Mouse (Mus musculus): ENCODE results near the gene S100a9. TPM values are rescaled to one million over a fixed set of nuclear protein-coding genes. Genes with fewer than 3 reads are reported as not detected.
A peak's percentile ranks its signal among the peaks of the same experiment; 100 is the strongest.

The S100a9 gene
- polyA plus RNA-seq, 1 experiment from 2014 or later, result 5.9 TPM

DNA sequence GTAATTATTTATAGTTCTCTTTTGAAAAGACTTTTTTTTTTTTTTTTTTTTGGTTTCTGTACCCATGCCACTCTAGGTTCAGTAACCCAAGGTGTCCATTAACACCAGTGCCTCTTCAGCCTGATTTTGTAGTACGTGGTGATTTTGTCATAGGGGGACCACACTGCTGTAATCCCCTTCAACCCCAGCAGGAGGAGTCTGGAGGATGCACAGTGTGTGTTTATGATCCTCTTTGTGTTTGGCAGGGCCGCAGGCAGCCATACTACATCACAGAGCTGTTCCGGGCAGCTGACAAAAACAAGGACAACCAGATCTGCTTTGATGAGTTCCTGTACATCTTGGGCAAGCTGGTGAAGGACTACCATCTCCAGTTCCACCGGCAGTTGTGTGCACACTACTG is 38.1 kb downstream of the S100a9 start:
- H3K9ac ChIP-seq, result no peak overlapping the region
- no peak for ATAC-seq (ENCODE audit: low FRiP score)
- no peaks in the 10 kb centered on the region for H3K9me3 ChIP-seq
- 78% methylated on average over 4 of the region's 4 CpGs for WGBS
- H3K27me3 ChIP-seq, result 0 out of 2 replicates have a peak, but pooled peaks cover 5% of the 10 kb centered on the region
- no peaks in the 10 kb centered on the region for H3K4me1 ChIP-seq (replicated peaks)
- H3K4me2 ChIP-seq, result no peak overlapping the region
- H3K36me3 ChIP-seq, result no peaks in the 10 kb centered on the region
- H3K27ac ChIP-seq, result no peak overlapping the region
- H3K4me3 ChIP-seq, result no peak overlapping the region

DNA sequence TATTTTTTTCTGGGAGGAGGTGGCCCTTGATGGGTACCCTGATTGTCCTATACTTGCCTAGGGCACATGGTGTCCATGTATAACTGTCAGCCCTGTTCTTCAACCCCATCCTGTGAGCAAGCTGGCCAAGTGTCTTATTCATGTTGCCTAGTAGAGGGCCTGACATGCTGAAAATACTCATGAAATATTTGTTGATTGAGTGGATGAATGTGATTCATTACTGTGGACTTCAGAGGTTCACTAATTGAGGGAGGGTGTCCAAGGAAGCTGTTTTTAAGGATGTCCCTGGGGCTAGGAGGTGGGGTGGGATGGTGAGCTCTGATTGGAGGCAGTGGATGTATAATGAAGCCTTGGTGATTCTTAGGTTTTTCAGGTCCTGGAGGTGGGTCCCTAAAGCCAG is 41.8 kb downstream of the S100a9 start, which contains the start of gene S100a7a:
S100a7a (plus strand) TSS at position 301 of the 400 bp plus-strand sequence.
- Histone ChIP-seq H3K9ac (no peak within 1 kb of the TSS), H3K4me3 (no peak within 1 kb of the TSS), H3K27ac (no peak within 1 kb of the TSS), H3K36me3 (no peaks in the 10 kb centered on the region), H3K27me3 (0 out of 2 replicates have a peak, but pooled peaks cover 5% of the 10 kb centered on the region), H3K4me1 (replicated peaks) (no peaks in the 10 kb centered on the region), H3K9me3 (no peaks in the 10 kb centered on the region), H3K4me2 (no peak within 1 kb of the TSS)
- ATAC-seq (ENCODE audit: low FRiP score), result no peak

DNA sequence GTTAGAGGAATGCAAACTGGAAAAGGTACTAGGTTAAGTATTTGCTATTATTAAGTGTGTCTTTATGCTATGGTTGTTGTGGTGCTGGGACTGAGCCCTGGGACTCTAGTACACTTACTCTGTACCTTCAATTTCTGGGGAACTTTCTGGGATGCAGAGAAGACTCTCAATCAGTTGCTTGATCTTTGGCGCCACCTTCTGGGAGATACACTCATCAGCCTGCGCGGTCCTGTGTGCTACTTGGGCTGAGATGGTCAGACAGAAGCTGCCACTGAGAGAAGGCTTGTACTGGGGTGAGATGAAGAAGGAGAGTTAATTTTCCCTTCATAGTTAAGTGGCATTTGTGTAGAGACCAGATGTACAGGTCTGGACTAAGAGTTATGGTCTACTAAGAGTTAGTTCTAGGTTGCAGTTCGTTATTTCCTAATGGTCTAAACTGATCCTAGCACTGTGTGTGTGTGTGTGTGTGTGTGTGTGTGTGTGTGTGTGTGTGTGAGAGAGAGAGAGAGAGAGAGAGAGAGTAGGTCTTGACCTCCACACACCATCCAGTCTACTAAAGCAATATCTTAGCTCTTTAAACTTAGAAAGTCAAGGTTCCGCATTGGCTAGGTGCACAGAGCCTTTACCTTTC is 42.5 kb downstream of the S100a9 start:
- Histone ChIP-seq H3K27me3 (0 out of 2 replicates have a peak, but pooled peaks cover 5% of the 10 kb centered on the region), H3K4me2 (no peak overlapping the region), H3K9me3 (no peaks in the 10 kb centered on the region), H3K4me3 (no peak overlapping the region), H3K4me1 (replicated peaks) (no peaks in the 10 kb centered on the region), H3K27ac (no peak overlapping the region), H3K9ac (no peak overlapping the region), H3K36me3 (no peaks in the 10 kb centered on the region)
- peak; percentile 83 for ATAC-seq (ENCODE audit: low FRiP score)
- 40% methylated on average over 5 of the region's 5 CpGs for WGBS

DNA sequence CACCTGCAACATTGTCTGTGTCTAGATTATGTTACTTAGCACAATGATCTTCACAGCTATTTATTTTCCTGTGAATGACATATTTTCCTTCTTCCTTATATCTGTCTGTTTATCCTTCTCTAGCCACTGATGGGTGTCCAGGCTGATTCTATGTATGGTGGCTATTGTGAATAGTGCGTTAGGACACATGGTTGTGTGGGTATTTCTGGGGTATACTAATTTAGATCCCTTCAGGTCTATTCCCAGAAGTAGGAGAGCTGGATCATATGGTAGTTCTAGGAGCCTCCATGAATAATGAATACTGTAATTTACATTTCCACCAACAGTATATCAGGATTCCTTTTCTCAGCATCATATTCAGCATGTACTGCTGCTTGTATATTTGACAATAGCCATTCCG is 45.7 kb downstream of the S100a9 start:
- WGBS, result 94% methylated on average over 2 of the region's 2 CpGs
- H3K4me2 ChIP-seq, result no peak overlapping the region
- H3K9me3 ChIP-seq, result no peaks in the 10 kb centered on the region
- no peak overlapping the region for H3K4me3 ChIP-seq
- 0 out of 2 replicates have a peak, but pooled peaks cover 5% of the 10 kb centered on the region for H3K27me3 ChIP-seq
- H3K36me3 ChIP-seq, result no peaks in the 10 kb centered on the region
- no peak overlapping the region for H3K9ac ChIP-seq
- ATAC-seq (ENCODE audit: low FRiP score), result no peak
- no peak overlapping the region for H3K27ac ChIP-seq
- H3K4me1 ChIP-seq (replicated peaks), result no peaks in the 10 kb centered on the region

DNA sequence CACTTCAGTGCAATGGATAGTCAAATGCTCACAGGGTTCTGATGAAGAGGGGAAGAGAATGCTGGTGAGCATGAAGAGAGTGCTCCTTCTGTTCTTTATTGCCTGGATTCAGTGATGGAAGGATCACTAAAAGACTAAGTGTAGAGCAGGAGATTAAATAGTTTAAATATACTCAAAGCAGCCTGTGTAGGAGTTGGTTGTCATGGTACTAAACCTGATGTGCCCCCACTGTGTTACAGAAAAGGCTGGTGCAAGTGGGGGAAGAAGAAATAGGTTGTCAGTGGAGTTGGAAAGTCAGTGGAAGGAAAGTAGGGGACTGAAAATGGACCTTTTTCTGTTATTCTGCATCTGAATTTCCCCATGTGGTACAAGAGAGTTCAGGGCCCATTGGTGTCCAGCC is 46.5 kb downstream of the S100a9 start:
- Histone ChIP-seq H3K27me3 (0 out of 2 replicates have a peak, but pooled peaks cover 1% of the 10 kb centered on the region), H3K4me1 (replicated peaks) (no peaks in the 10 kb centered on the region), H3K27ac (no peak overlapping the region), H3K9ac (no peak overlapping the region), H3K9me3 (no peaks in the 10 kb centered on the region), H3K4me3 (no peak overlapping the region), H3K36me3 (no peaks in the 10 kb centered on the region), H3K4me2 (no peak overlapping the region)
- ATAC-seq (ENCODE audit: low FRiP score), result no peak

DNA sequence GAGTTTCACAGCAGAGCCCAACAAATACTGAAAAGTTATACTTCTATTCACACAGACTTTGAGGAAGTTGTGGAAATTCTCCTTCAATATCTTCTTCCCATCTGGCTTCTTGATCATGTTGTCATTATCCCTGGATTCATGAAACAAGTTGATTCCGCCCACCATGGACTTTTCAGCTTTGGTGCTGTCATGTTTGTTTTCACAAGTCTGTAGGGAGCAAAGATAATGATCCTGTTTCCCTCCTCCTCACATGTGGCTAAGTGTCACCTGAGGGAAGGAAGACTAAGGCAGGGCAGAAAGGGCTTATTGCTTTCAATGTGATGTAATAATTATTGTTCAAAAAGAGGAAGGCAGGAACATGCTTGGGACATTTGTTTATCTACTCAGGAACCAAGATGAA is 48.2 kb downstream of the S100a9 start:
- H3K4me3 ChIP-seq, result no peak overlapping the region
- H3K27me3 ChIP-seq, result no peaks in the 10 kb centered on the region
- no peak overlapping the region for H3K9ac ChIP-seq
- no peaks in the 10 kb centered on the region for H3K36me3 ChIP-seq
- WGBS, result 91% methylated on average over 1 of the region's 1 CpGs
- ATAC-seq (ENCODE audit: low FRiP score), result no peak
- H3K4me1 ChIP-seq (replicated peaks), result no peaks in the 10 kb centered on the region
- no peak overlapping the region for H3K27ac ChIP-seq
- no peak overlapping the region for H3K4me2 ChIP-seq
- no peaks in the 10 kb centered on the region for H3K9me3 ChIP-seq

DNA sequence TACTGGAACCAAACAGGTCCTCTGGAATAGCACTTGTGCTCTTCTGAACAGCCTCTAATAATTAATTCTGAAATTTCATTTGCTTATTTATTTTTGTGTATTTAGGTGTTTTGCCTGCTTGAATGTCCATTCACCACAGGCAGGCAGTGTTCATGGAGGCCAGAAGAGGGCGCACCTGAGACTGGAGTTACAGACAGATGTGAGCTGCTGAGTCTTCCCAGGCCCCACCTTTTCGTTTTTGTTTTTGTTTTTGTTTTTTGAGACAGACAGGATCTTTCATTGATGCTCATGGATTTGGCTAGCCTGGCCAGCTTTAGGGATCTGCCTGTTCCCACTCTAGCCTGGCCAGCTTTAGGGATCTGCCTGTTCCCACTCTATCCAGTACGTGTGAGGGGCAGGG is 51.3 kb downstream of the S100a9 start:
- WGBS, result 51% methylated on average over 3 of the region's 3 CpGs
- Histone ChIP-seq H3K36me3 (no peaks in the 10 kb centered on the region), H3K27me3 (no peaks in the 10 kb centered on the region), H3K4me3 (no peak overlapping the region), H3K4me1 (replicated peaks) (no peaks in the 10 kb centered on the region), H3K9ac (no peak overlapping the region), H3K4me2 (no peak overlapping the region), H3K9me3 (no peaks in the 10 kb centered on the region), H3K27ac (no peak overlapping the region)
- no peak for ATAC-seq (ENCODE audit: low FRiP score)

Other genes with a start within 250 kb of the S100a9 start
- gene Npr1, start 229.9 kb downstream of the S100a9 start, polyA plus RNA-seq (2015; fragmentation: Nextera tagmentation; extraction: Ambion mirVana), result 3.5 and 3.7 TPM in 2 replicates
- gene Ilf2, start 219.6 kb downstream of the S100a9 start, polyA plus RNA-seq (2015; fragmentation: Nextera tagmentation; extraction: Ambion mirVana), result 303 and 314 TPM in 2 replicates
- gene Snapin, start 204.7 kb downstream of the S100a9 start, polyA plus RNA-seq (2015; fragmentation: Nextera tagmentation; extraction: Ambion mirVana), result 90.1 and 95.6 TPM in 2 replicates
- 195 and 197 TPM in 2 replicates for gene Chtop, start 186.2 kb downstream of the S100a9 start, polyA plus RNA-seq (2015; fragmentation: Nextera tagmentation; extraction: Ambion mirVana)
- gene S100a1, start 181.3 kb downstream of the S100a9 start, polyA plus RNA-seq (2015; fragmentation: Nextera tagmentation; extraction: Ambion mirVana), result 8.4 and 9.5 TPM in 2 replicates
- 10.6 and 12.2 TPM in 2 replicates for gene S100a13, start 181.3 kb downstream of the S100a9 start, polyA plus RNA-seq (2015; fragmentation: Nextera tagmentation; extraction: Ambion mirVana)
- gene S100a14, start 168.9 kb downstream of the S100a9 start, polyA plus RNA-seq (2015; fragmentation: Nextera tagmentation; extraction: Ambion mirVana), result not detected in 2 replicates
- gene S100a16, start 158.5 kb downstream of the S100a9 start, polyA plus RNA-seq (2015; fragmentation: Nextera tagmentation; extraction: Ambion mirVana), result 33.6 and 37.9 TPM in 2 replicates
- gene S100a3, start 135.1 kb downstream of the S100a9 start, polyA plus RNA-seq (2015; fragmentation: Nextera tagmentation; extraction: Ambion mirVana), result 1.3 and 1.8 TPM in 2 replicates
- not detected in 2 replicates for gene S100a2, start 105.5 kb downstream of the S100a9 start, polyA plus RNA-seq (2015; fragmentation: Nextera tagmentation; extraction: Ambion mirVana)
- gene Gm42674, start 93.8 kb downstream of the S100a9 start, polyA plus RNA-seq (2015; fragmentation: Nextera tagmentation; extraction: Ambion mirVana), result not detected in 2 replicates
- gene S100a4, start 92.0 kb downstream of the S100a9 start, polyA plus RNA-seq (2015; fragmentation: Nextera tagmentation; extraction: Ambion mirVana), result 0.75 and 1.5 TPM in 2 replicates
- not detected in 2 replicates for gene S100a5, start 87.2 kb downstream of the S100a9 start, polyA plus RNA-seq (2015; fragmentation: Nextera tagmentation; extraction: Ambion mirVana)
- gene S100a6, start 82.8 kb downstream of the S100a9 start, polyA plus RNA-seq (2015; fragmentation: Nextera tagmentation; extraction: Ambion mirVana), result 38.4 and 42.3 TPM in 2 replicates
- gene S100a7a, start 41.7 kb downstream of the S100a9 start, polyA plus RNA-seq (2015; fragmentation: Nextera tagmentation; extraction: Ambion mirVana), result not detected in 2 replicates
- gene S100a8, start 26.7 kb downstream of the S100a9 start, polyA plus RNA-seq (2015; fragmentation: Nextera tagmentation; extraction: Ambion mirVana), result 8.9 and 11.2 TPM in 2 replicates
- gene Pglyrp4, start 31.2 kb upstream of the S100a9 start, polyA plus RNA-seq (2015; fragmentation: Nextera tagmentation; extraction: Ambion mirVana), result not detected in 2 replicates
- not detected in 2 replicates for gene Gm5849, start 82.2 kb upstream of the S100a9 start, polyA plus RNA-seq (2015; fragmentation: Nextera tagmentation; extraction: Ambion mirVana)

Data from hindbrain, embryonic 13.5 days (tissue).